In the genomic region with DNA sequence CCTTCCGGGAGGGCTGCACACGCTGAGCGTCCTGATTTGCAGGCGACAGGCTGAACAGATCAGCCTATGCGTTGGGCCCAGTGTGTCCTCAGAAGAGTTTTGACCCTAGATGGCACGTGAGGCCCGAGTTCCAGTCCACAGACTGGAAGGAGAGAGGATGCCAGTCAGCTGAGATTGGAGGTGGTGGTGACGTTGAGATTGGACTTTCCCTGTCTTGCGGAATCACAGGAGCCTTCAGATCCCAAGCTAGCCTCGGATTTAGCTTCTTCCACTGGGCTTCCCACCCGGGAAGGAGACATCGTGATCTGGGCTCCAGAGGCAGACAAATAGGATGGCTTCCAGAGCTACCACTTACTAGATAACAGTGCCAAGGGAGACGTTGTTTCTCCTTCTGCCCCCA, we compare ENCODE assay signal across 13 mouse cellular contexts. TPM values are rescaled to one million over a fixed set of nuclear protein-coding genes. Genes with fewer than 3 reads are reported as not detected.
DNase-seq lines count a peak whose midpoint lies in the region; ATAC-seq and TF ChIP-seq lines count a peak whose summit lies in the region.
"Had no signal": no experiment of that assay in that cellular context is flagged by ENCODE, and none has a peak within 500 bp of the region (broad histone marks: within the 10 kb centered on the region; RNA-seq: fewer than 3 reads in every experiment).

Chat (minus strand) TSS at position 101 of the 400 bp plus-strand sequence.

- TF ChIP-seq CTCF in hindbrain, postnatal 0 days (IDR thresholded peaks at IDR 0.05; ENCODE audit: low read depth) = no peak
- no peak for TF ChIP-seq CTCF in midbrain, postnatal 0 days (IDR thresholded peaks at IDR 0.05)

- WGBS in kidney, embryonic 14.5 days = 16% methylated on average over 13 of the region's 13 CpGs
- 14% methylated on average over 13 of the region's 13 CpGs for WGBS in embryonic facial prominence, embryonic 14.5 days
- WGBS in hindbrain, postnatal 0 days = 21% methylated on average over 13 of the region's 13 CpGs
- 22% methylated on average over 13 of the region's 13 CpGs for WGBS in midbrain, postnatal 0 days

- H3K27ac ChIP-seq in kidney, embryonic 14.5 days (ENCODE audit: low read depth, low read length) = no peak within 1 kb of the TSS
- H3K27ac ChIP-seq in embryonic facial prominence, embryonic 14.5 days (replicated peaks; ENCODE audit: low read depth, low read length) = no peak within 1 kb of the TSS
- no peak within 1 kb of the TSS for H3K27ac ChIP-seq in hindbrain, postnatal 0 days
- no peak within 1 kb of the TSS for H3K27ac ChIP-seq in midbrain, postnatal 0 days (ENCODE audit: low read depth, low read length)

- peak within 1 kb of the TSS; percentile 36 for H3K4me3 ChIP-seq in kidney, embryonic 14.5 days (ENCODE audit: low read length)
- peak within 1 kb of the TSS; percentile 40 for H3K4me3 ChIP-seq in embryonic facial prominence, embryonic 14.5 days (ENCODE audit: low read depth, low read length)
- H3K4me3 ChIP-seq in hindbrain, postnatal 0 days (ENCODE audit: low read length) = peak within 1 kb of the TSS; percentile 39
- peak within 1 kb of the TSS; percentile 38 for H3K4me3 ChIP-seq in midbrain, postnatal 0 days (ENCODE audit: low read depth, low read length)

- H3K9me3 ChIP-seq in kidney, embryonic 14.5 days (ENCODE audit: control insufficient read depth, low read length) = no peaks in the 10 kb centered on the region
- H3K9me3 ChIP-seq in embryonic facial prominence, embryonic 14.5 days (ENCODE audit: control insufficient read depth, low read length) = no peaks in the 10 kb centered on the region
- no peaks in the 10 kb centered on the region for H3K9me3 ChIP-seq in hindbrain, postnatal 0 days (ENCODE audit: low read length)
- no peaks in the 10 kb centered on the region for H3K9me3 ChIP-seq in midbrain, postnatal 0 days (ENCODE audit: low read length)

- H3K27me3 ChIP-seq in kidney, embryonic 14.5 days (ENCODE audit: control insufficient read depth, insufficient read depth, low read length) = peaks cover 70% of the 10 kb centered on the region
- H3K27me3 ChIP-seq in embryonic facial prominence, embryonic 14.5 days (replicated peaks; ENCODE audit: control insufficient read depth, insufficient read depth, low read length) = peaks cover 76% of the 10 kb centered on the region
- H3K27me3 ChIP-seq in hindbrain, postnatal 0 days (ENCODE audit: insufficient read depth, low read length) = peaks cover 50% of the 10 kb centered on the region
- peaks cover 62% of the 10 kb centered on the region for H3K27me3 ChIP-seq in midbrain, postnatal 0 days (ENCODE audit: insufficient read depth, low read length)

- peak within 1 kb of the TSS; percentile 50 for H3K4me2 ChIP-seq in kidney, embryonic 14.5 days (replicated peaks; ENCODE audit: low read depth, low read length)
- H3K4me2 ChIP-seq in embryonic facial prominence, embryonic 14.5 days (ENCODE audit: low read depth, low read length) = peak within 1 kb of the TSS; percentile 67
- H3K4me2 ChIP-seq in hindbrain, postnatal 0 days (ENCODE audit: low read depth, low read length) = peak within 1 kb of the TSS; percentile 61
- peak within 1 kb of the TSS; percentile 60 for H3K4me2 ChIP-seq in midbrain, postnatal 0 days (ENCODE audit: low read depth, low read length, poor library complexity, severe bottlenecking)

- no peak for DNase-seq in kidney, adult 9 months
- DNase-seq in embryonic facial prominence, embryonic 14.5 days (ENCODE audit: low spot score) = no peak
- no peak for DNase-seq in hindbrain, postnatal 0 days (ENCODE audit: low spot score)
- no peak for DNase-seq in midbrain, postnatal 0 days (ENCODE audit: low spot score)
- DNase-seq in left cerebral cortex, adult 9 months (ENCODE audit: low spot score in 2 of 2) = no peak
- no peak for DNase-seq in ovary, adult 18-20 months (ENCODE audit: low spot score)
- DNase-seq: adrenal gland, adult 2 months; cerebellum, postnatal 14 days had no signal

- H3K4me1 ChIP-seq in kidney, embryonic 14.5 days (ENCODE audit: control insufficient read depth, insufficient read depth, low read length) = peaks cover 6% of the 10 kb centered on the region; the same call in 1 of the 2 replicates
- H3K4me1 ChIP-seq in embryonic facial prominence, embryonic 14.5 days (ENCODE audit: control insufficient read depth, insufficient read depth, low read length) = peaks cover 5% of the 10 kb centered on the region; the same call in 1 of the 2 replicates
- no peaks in the 10 kb centered on the region for H3K4me1 ChIP-seq in hindbrain, postnatal 0 days (ENCODE audit: insufficient read depth, low read length)
- H3K4me1 ChIP-seq in midbrain, postnatal 0 days (ENCODE audit: insufficient read depth, low read length) = peaks cover 2% of the 10 kb centered on the region; the same call in 1 of the 2 replicates

- no peak for ATAC-seq in kidney, embryonic 14.5 days (ENCODE audit: low FRiP score, low TSS enrichment)
- ATAC-seq in embryonic facial prominence, embryonic 14.5 days (ENCODE audit: low read depth) = no peak
- no peak for ATAC-seq in hindbrain, postnatal 0 days
- ATAC-seq in midbrain, postnatal 0 days (ENCODE audit: low FRiP score) = no peak
- no peak for ATAC-seq in granulocyte monocyte progenitor cell, adult 5-6 weeks (replicated peaks; ENCODE audit: poor library complexity, severe bottlenecking)

- peak within 1 kb of the TSS; percentile 23; the same call in 1 of the 2 replicates for H3K9ac ChIP-seq in kidney, embryonic 14.5 days (ENCODE audit: low read depth, low read length)
- H3K9ac ChIP-seq in embryonic facial prominence, embryonic 14.5 days (ENCODE audit: low read depth, low read length) = no peak within 1 kb of the TSS
- H3K9ac ChIP-seq in hindbrain, postnatal 0 days (replicated peaks; ENCODE audit: low read length) = 0 out of 2 replicates have a peak within 1 kb of the TSS, but pooled peaks have one; percentile 28
- H3K9ac ChIP-seq in midbrain, postnatal 0 days (replicated peaks; ENCODE audit: low read length, poor library complexity, severe bottlenecking) = peak within 1 kb of the TSS; percentile 14

- no peaks in the 10 kb centered on the region for H3K36me3 ChIP-seq in kidney, embryonic 14.5 days (ENCODE audit: control insufficient read depth, insufficient read depth, low read length)
- H3K36me3 ChIP-seq in embryonic facial prominence, embryonic 14.5 days (ENCODE audit: control insufficient read depth, insufficient read depth, low read length) = no peaks in the 10 kb centered on the region
- H3K36me3 ChIP-seq in hindbrain, postnatal 0 days (ENCODE audit: insufficient read depth, low read length) = no peaks in the 10 kb centered on the region
- H3K36me3 ChIP-seq in midbrain, postnatal 0 days (ENCODE audit: insufficient read depth, low read length) = no peaks in the 10 kb centered on the region

RNA-seq across cellular contexts. Expression of gene Chat, which starts in this region (rescaled TPM):
- polyA plus RNA-seq in kidney, embryonic 14.5 days (2014; fragmentation: Nextera tagmentation; extraction: Ambion mirVana) = 0.08 TPM in 1 of 2 replicates, not detected in the other
- not detected in 2 replicates for polyA plus RNA-seq in embryonic facial prominence, embryonic 14.5 days (2014; fragmentation: Nextera tagmentation; extraction: Ambion mirVana)
- total RNA-seq in hindbrain, postnatal 0 days (2014; rRNA removed) = 3.5 and 4.4 TPM in 2 replicates
- polyA plus RNA-seq in hindbrain, postnatal 0 days (2015; fragmentation: Nextera tagmentation; extraction: Ambion mirVana) = 1.5 and 2.4 TPM in 2 replicates
- total RNA-seq in midbrain, postnatal 0 days (2014; rRNA removed) = 0.42 and 0.93 TPM in 2 replicates
- polyA plus RNA-seq in midbrain, postnatal 0 days (2015; fragmentation: Nextera tagmentation; extraction: Ambion mirVana) = 0.22 and 0.36 TPM in 2 replicates
- total RNA-seq in granulocyte monocyte progenitor cell, adult 5-6 weeks (2014; fragmentation: Nextera tagmentation) = not detected in 2 replicates
- total RNA-seq in granulocyte monocyte progenitor cell, adult 5-6 weeks (2017) = not detected in 2 replicates
- total RNA-seq: adrenal gland, adult 2 months; gastrocnemius, adult 8-10 months; monocyte, adult 5-6 weeks had no signal
- polyA plus RNA-seq: adrenal gland, adult 2 months; spleen, adult 2 months had no signal
